Mouse (Mus musculus) heart, embryonic 12.5 days (tissue): ENCODE results near the gene Polk. TPM values are rescaled to one million over a fixed set of nuclear protein-coding genes. Genes with fewer than 3 reads are reported as not detected.
A peak's percentile ranks its signal among the peaks of the same experiment; 100 is the strongest.

ENCODE experiments used
- ATAC-seq: fragments of 200-750 bp; cut with Nextera tagmentation; 2 replicates; pipeline ENCODE4 v1.8.0; 2017; ENCODE audit warnings: moderate TSS enrichment, moderate library complexity; ENCODE audit not compliant: insufficient number of reproducible peaks, low FRiP score
- H3K27ac ChIP-seq: fragments of 300-500 bp; sonication (generic); 2 replicates; pipeline ENCODE4 v1.5.1; 2016; ENCODE audit warnings: mild to moderate bottlenecking, moderate library complexity; ENCODE audit not compliant: poor library complexity, severe bottlenecking
- H3K27me3 ChIP-seq: fragments of 300-500 bp; sonication (generic); replicated peaks from 2 replicates; pipeline ENCODE4 v1.6.1; 2016; ENCODE audit warnings: mild to moderate bottlenecking, moderate library complexity
- H3K36me3 ChIP-seq: fragments of 300-500 bp; sonication (generic); 2 replicates; pipeline ENCODE4 v1.6.1; 2016; ENCODE audit warnings: mild to moderate bottlenecking, moderate library complexity
- H3K4me1 ChIP-seq: fragments of 300-500 bp; sonication (generic); replicated peaks from 2 replicates; pipeline ENCODE4 v1.6.1; 2016; ENCODE audit warnings: mild to moderate bottlenecking
- H3K4me2 ChIP-seq: fragments of 300-500 bp; sonication (generic); 2 replicates; pipeline ENCODE4 v1.6.1; 2016; ENCODE audit warnings: mild to moderate bottlenecking, moderate library complexity
- H3K4me3 ChIP-seq: fragments of 300-500 bp; sonication (generic); 2 replicates; pipeline ENCODE4 v1.5.1; 2016; ENCODE audit warnings: mild to moderate bottlenecking
- H3K9ac ChIP-seq: fragments of 300-500 bp; sonication (generic); 2 replicates; pipeline ENCODE4 v1.6.1; 2016; ENCODE audit warnings: mild to moderate bottlenecking, moderate library complexity
- H3K9me3 ChIP-seq: fragments of 300-500 bp; sonication (generic); replicated peaks from 2 replicates; pipeline ENCODE4 v1.6.1; 2016; ENCODE audit warnings: mild to moderate bottlenecking, moderate library complexity
- WGBS: fragments of 180-500 bp; shearing (Covaris S2); methylation state at CpG from one replicate; pipeline ENCODE4 v1.1.7; 2016; 5-methylcytosine and 5-hydroxymethylcytosine counted together
- polyA plus RNA-seq: library from polyadenylated mRNA; unstranded; fragments of >200 nt; fragmentation: Nextera tagmentation; extraction: Ambion mirVana; gene quantifications from 2 replicates; pipeline ENCODE4 v1.2.1, GENCODE M21; 2016

The Polk gene
- 8.6 TPM in 2 replicates for polyA plus RNA-seq

- peaks cover 12% of the 10 kb centered on the region for H3K4me1 ChIP-seq
- no peaks in the 10 kb centered on the region for H3K36me3 ChIP-seq
- peak within 1 kb of the TSS; percentile 75 for H3K4me2 ChIP-seq
- ATAC-seq: peak; percentile 99
- peak within 1 kb of the TSS; percentile 91 for H3K4me3 ChIP-seq
- peak within 1 kb of the TSS; percentile 94 for H3K9ac ChIP-seq
- H3K27ac ChIP-seq: peak within 1 kb of the TSS; percentile 93
- no peaks in the 10 kb centered on the region for H3K27me3 ChIP-seq
- no peaks in the 10 kb centered on the region for H3K9me3 ChIP-seq
- WGBS: under 1% methylated on average over 50 of the region's 50 CpGs
Measured at GRCm38 (mm10) chr13:96542081-96542889, at the start of gene Polk, which contains the start of gene Col4a3bp. Polk (minus strand) TSS chr13:96542579. Col4a3bp (plus strand) TSS chr13:96542618.

GRCm38 (mm10) chr13:96588642-96589041, 46.3 kb upstream of the Polk start:
- H3K4me3 ChIP-seq: no peak overlapping the region
- H3K4me1 ChIP-seq: peaks cover 9% of the 10 kb centered on the region; the same call in 1 of the 2 replicates
- WGBS: 90% methylated on average over 1 of the region's 1 CpGs
- no peak overlapping the region for H3K27ac ChIP-seq
- no peaks in the 10 kb centered on the region for H3K36me3 ChIP-seq
- no peaks in the 10 kb centered on the region for H3K27me3 ChIP-seq
- ATAC-seq: no peak
- no peak overlapping the region for H3K9ac ChIP-seq
- no peaks in the 10 kb centered on the region for H3K9me3 ChIP-seq
- no peak overlapping the region for H3K4me2 ChIP-seq

GRCm38 (mm10) chr13:96586540-96586939, 44.2 kb upstream of the Polk start:
- Histone ChIP-seq H3K27ac (no peak overlapping the region), H3K4me2 (no peak overlapping the region), H3K36me3 (no peaks in the 10 kb centered on the region), H3K4me3 (no peak overlapping the region), H3K9ac (no peak overlapping the region), H3K4me1 (0 out of 2 replicates have a peak, but pooled peaks cover 3% of the 10 kb centered on the region), H3K9me3 (no peaks in the 10 kb centered on the region), H3K27me3 (no peaks in the 10 kb centered on the region)
- ATAC-seq: no peak
- WGBS: 94% methylated on average over 5 of the region's 5 CpGs

- 75% methylated on average over 2 of the region's 2 CpGs for WGBS
- Histone ChIP-seq H3K27ac (no peak overlapping the region), H3K9ac (no peak overlapping the region), H3K4me2 (no peak overlapping the region), H3K9me3 (no peaks in the 10 kb centered on the region), H3K27me3 (no peaks in the 10 kb centered on the region), H3K36me3 (no peaks in the 10 kb centered on the region), H3K4me1 (no peaks in the 10 kb centered on the region), H3K4me3 (no peak overlapping the region)
- ATAC-seq: no peak
Measured at GRCm38 (mm10) chr13:96584201-96584600, 41.8 kb upstream of the Polk start.

- no peak overlapping the region for H3K27ac ChIP-seq
- no peak for ATAC-seq
- no peaks in the 10 kb centered on the region for H3K9me3 ChIP-seq
- H3K4me1 ChIP-seq: peaks cover 3% of the 10 kb centered on the region; the same call in 1 of the 2 replicates
- H3K9ac ChIP-seq: no peak overlapping the region
- no peak overlapping the region for H3K4me2 ChIP-seq
- no peaks in the 10 kb centered on the region for H3K27me3 ChIP-seq
- no peaks in the 10 kb centered on the region for H3K36me3 ChIP-seq
- no peak overlapping the region for H3K4me3 ChIP-seq
- WGBS: 89% methylated on average over 1 of the region's 1 CpGs
Measured at GRCm38 (mm10) chr13:96579979-96580378, 37.6 kb upstream of the Polk start.

- 80% methylated on average over 2 of the region's 2 CpGs for WGBS
- Histone ChIP-seq H3K36me3 (no peaks in the 10 kb centered on the region), H3K4me2 (no peak overlapping the region), H3K27ac (no peak overlapping the region), H3K4me3 (no peak overlapping the region), H3K9me3 (no peaks in the 10 kb centered on the region), H3K4me1 (peaks cover 3% of the 10 kb centered on the region; the same call in 1 of the 2 replicates), H3K27me3 (no peaks in the 10 kb centered on the region), H3K9ac (no peak overlapping the region)
- no peak for ATAC-seq
Measured at GRCm38 (mm10) chr13:96579104-96579503, 36.7 kb upstream of the Polk start.

- ATAC-seq: no peak
- Histone ChIP-seq H3K4me3 (no peak overlapping the region), H3K9ac (no peak overlapping the region), H3K4me1 (peaks cover 3% of the 10 kb centered on the region; the same call in 1 of the 2 replicates), H3K9me3 (no peaks in the 10 kb centered on the region), H3K36me3 (peaks cover 7% of the 10 kb centered on the region), H3K27ac (no peak overlapping the region), H3K27me3 (no peaks in the 10 kb centered on the region), H3K4me2 (no peak overlapping the region)
- WGBS: 73% methylated on average over 2 of the region's 2 CpGs
Measured at GRCm38 (mm10) chr13:96574170-96574569, 31.8 kb upstream of the Polk start.

- Histone ChIP-seq H3K4me3 (no peak overlapping the region), H3K9ac (no peak overlapping the region), H3K36me3 (peaks cover 9% of the 10 kb centered on the region), H3K9me3 (no peaks in the 10 kb centered on the region), H3K4me2 (no peak overlapping the region), H3K4me1 (peaks cover 6% of the 10 kb centered on the region; the same call in 1 of the 2 replicates), H3K27ac (no peak overlapping the region), H3K27me3 (no peaks in the 10 kb centered on the region)
- no peak for ATAC-seq
- WGBS: 80% methylated on average over 6 of the region's 6 CpGs
Measured at GRCm38 (mm10) chr13:96571016-96571361, 28.6 kb upstream of the Polk start.

- no peak for ATAC-seq
- H3K36me3 ChIP-seq: peaks cover 9% of the 10 kb centered on the region
- no peak overlapping the region for H3K27ac ChIP-seq
- no peaks in the 10 kb centered on the region for H3K9me3 ChIP-seq
- no peak overlapping the region for H3K4me3 ChIP-seq
- H3K27me3 ChIP-seq: no peaks in the 10 kb centered on the region
- H3K4me1 ChIP-seq: peaks cover 6% of the 10 kb centered on the region; the same call in 1 of the 2 replicates
- whole genome bisulfite sequencing: 73% methylated on average over 10 of the region's 10 CpGs
- H3K9ac ChIP-seq: no peak overlapping the region
- H3K4me2 ChIP-seq: no peak overlapping the region
Measured at GRCm38 (mm10) chr13:96570313-96571015, 28.1 kb upstream of the Polk start.

GRCm38 (mm10) chr13:96567977-96568376, 25.6 kb upstream of the Polk start:
- no peaks in the 10 kb centered on the region for H3K27me3 ChIP-seq
- no peak overlapping the region for H3K9ac ChIP-seq

GRCm38 (mm10) chr13:96555099-96555498, 12.7 kb upstream of the Polk start:
- Histone ChIP-seq H3K36me3 (peaks cover 4% of the 10 kb centered on the region; the same call in 1 of the 2 replicates), H3K4me3 (no peak overlapping the region), H3K4me1 (peaks cover 7% of the 10 kb centered on the region), H3K9ac (no peak overlapping the region), H3K4me2 (no peak overlapping the region), H3K9me3 (no peaks in the 10 kb centered on the region), H3K27me3 (no peaks in the 10 kb centered on the region), H3K27ac (no peak overlapping the region)
- no peak for ATAC-seq
- WGBS: 91% methylated on average over 3 of the region's 3 CpGs

More at GRCm38 (mm10) chr13:96567977-96568376, 25.6 kb upstream of the Polk start:
- Histone ChIP-seq H3K9me3 (no peaks in the 10 kb centered on the region), H3K4me2 (no peak overlapping the region), H3K36me3 (peaks cover 9% of the 10 kb centered on the region), H3K4me3 (no peak overlapping the region), H3K4me1 (peaks cover 6% of the 10 kb centered on the region; the same call in 1 of the 2 replicates), H3K27ac (no peak overlapping the region)
- 75% methylated on average over 6 of the region's 6 CpGs for WGBS
- no peak for ATAC-seq
